Mouse (Mus musculus) E14TG2a.4 (cell line): Measurements from ENCODE around the gene Fcrl6.

ENCODE experiments used
- CTCF ChIP-seq: conservative IDR thresholded peaks from 2 replicates; pipeline ENCODE4 v1.5.1; 2014; ENCODE audit warnings: low read length
- NANOG ChIP-seq: IDR thresholded peaks from 2 replicates; pipeline ENCODE4 v1.6.1; 2014; ENCODE audit warnings: borderline replicate concordance, low read length, mixed read lengths
- POU5F1 ChIP-seq: IDR thresholded peaks from 2 replicates; pipeline ENCODE4 v1.6.1; 2014; ENCODE audit warnings: low read length, borderline replicate concordance

- TF ChIP-seq CTCF, result no peak
- TF ChIP-seq NANOG, result no peak
- TF ChIP-seq POU5F1, result no peak
Measured at GRCm38 (mm10) chr1:172634136-172634535, 31.8 kb upstream of the Fcrl6 start.
